25 mouse cellular contexts compared by ENCODE assay signal in genomic region chr17:80652740-80653139, GRCm38 (mm10).
A peak's percentile ranks its signal among the peaks of the same experiment; 100 is the strongest.
DNase-seq lines count a peak whose midpoint lies in the region; ATAC-seq and TF ChIP-seq lines count a peak whose summit lies in the region.
"Had no signal": no experiment of that assay in that cellular context is flagged by ENCODE, and none has a peak within 500 bp of the region (broad histone marks: within the 10 kb centered on the region; RNA-seq: fewer than 3 reads in every experiment).

No protein-coding gene starts in this region.

- TF ChIP-seq EP300 in CH12.LX (IDR thresholded peaks at IDR 0.05; ENCODE audit: low read length): no peak

- peaks cover 36% of the 10 kb centered on the region for H3K36me3 ChIP-seq in kidney, postnatal 0 days (ENCODE audit: insufficient read depth, low read length)
- H3K36me3 ChIP-seq in CH12.LX (replicated peaks in 1 of 2; ENCODE audit: control insufficient read depth in 1 of 2, insufficient read depth in 1 of 2, low read length in 1 of 2): peaks cover 0 to 22% of the 10 kb centered on the region in 2 experiments

- TF ChIP-seq POLR2A in CH12.LX (IDR thresholded peaks at IDR 0.05; ENCODE audit: low read depth, low read length): no peak

- no peak for ATAC-seq in kidney, postnatal 0 days (replicated peaks; ENCODE audit: low FRiP score, low read depth)
- ATAC-seq: forebrain, embryonic 15.5 days; hindbrain, postnatal 0 days; intestine, embryonic 16.5 days had no signal

- H3K79me2 ChIP-seq in CH12.LX (replicated peaks; ENCODE audit: control insufficient read depth, extremely low read depth, insufficient read depth, poor library complexity, severe bottlenecking): no peaks in the 10 kb centered on the region

- 52% methylated on average over 6 of the region's 6 CpGs for WGBS in kidney, postnatal 0 days

- in situ Hi-C loops in CH12.LX (cut with MboI; ENCODE audit: low pct_ligation_motif_present, low pct_unique_long_range_greater_than_20kb, low sequenced_read_pairs): no loop called here

- dilution Hi-C loops in CH12.LX (cut with MboI; ENCODE audit: extremely low pct_ligation_motif_present, extremely low pct_unique_long_range_greater_than_20kb, low sequenced_read_pairs): no loop called here

- no peak overlapping the region for H3K4me2 ChIP-seq in kidney, postnatal 0 days (ENCODE audit: low read length)
- H3K4me2 ChIP-seq in CH12.LX (ENCODE audit: insufficient read depth, low read depth, poor library complexity, severe bottlenecking): no peak overlapping the region
- H3K4me2 ChIP-seq: forebrain, embryonic 15.5 days; heart, embryonic 12.5 days; limb, embryonic 15.5 days; liver, embryonic 15.5 days; lung, embryonic 15.5 days had no signal

- H3K9ac ChIP-seq in kidney, postnatal 0 days (ENCODE audit: low read depth, low read length): no peak overlapping the region
- H3K9ac ChIP-seq in CH12.LX (ENCODE audit: insufficient read depth, low read depth): no peak overlapping the region
- H3K9ac ChIP-seq: forebrain, embryonic 15.5 days; heart, embryonic 12.5 days; limb, embryonic 15.5 days; liver, embryonic 15.5 days; lung, embryonic 15.5 days had no signal

- TF ChIP-seq CTCF in kidney, postnatal 0 days (IDR thresholded peaks at IDR 0.05; ENCODE audit: low read depth): no peak
- TF ChIP-seq CTCF in CH12.LX (conservative IDR thresholded peaks at IDR 0.05 in 1 of 2, IDR thresholded peaks at IDR 0.05 in 1 of 2; ENCODE audit: low read depth in 2 of 2, low read length in 2 of 2): no peak

- no peaks in the 10 kb centered on the region for H3K4me1 ChIP-seq in kidney, postnatal 0 days (replicated peaks; ENCODE audit: insufficient read depth, low read length)
- H3K4me1 ChIP-seq in CH12.LX (ENCODE audit: control insufficient read depth in 1 of 2, insufficient read depth in 2 of 2): peaks cover 3 to 14% of the 10 kb centered on the region in 2 experiments; a peak in 2 of 4 replicates
- H3K4me1 ChIP-seq: forebrain, embryonic 15.5 days; heart, embryonic 12.5 days; hindbrain, embryonic 10.5 days; limb, embryonic 15.5 days; liver, embryonic 15.5 days; megakaryocyte, embryonic 14.5 days had no signal

- no peaks in the 10 kb centered on the region for H3K27me3 ChIP-seq in kidney, postnatal 0 days (ENCODE audit: insufficient read depth, low read length)
- H3K27me3 ChIP-seq in CH12.LX (replicated peaks): no peaks in the 10 kb centered on the region
- H3K27me3 ChIP-seq: forebrain, embryonic 15.5 days; heart, embryonic 12.5 days; limb, embryonic 15.5 days; liver, embryonic 15.5 days; lung, embryonic 15.5 days; megakaryocyte, embryonic 14.5 days had no signal

- H3K4me3 ChIP-seq in kidney, postnatal 0 days (replicated peaks; ENCODE audit: low read depth, low read length): no peak overlapping the region
- H3K4me3 ChIP-seq in CH12.LX (replicated peaks in 1 of 3; ENCODE audit: low read depth in 2 of 3, low read length in 2 of 3, poor library complexity in 1 of 3): no peak overlapping the region
- H3K4me3 ChIP-seq: forebrain, embryonic 15.5 days; heart, embryonic 12.5 days; hindbrain, embryonic 10.5 days; limb, embryonic 15.5 days; liver, embryonic 15.5 days; lung, embryonic 15.5 days; megakaryocyte, embryonic 14.5 days had no signal

- no peaks in the 10 kb centered on the region for H3K9me3 ChIP-seq in kidney, postnatal 0 days (replicated peaks; ENCODE audit: low read length)
- H3K9me3 ChIP-seq in CH12.LX (replicated peaks; ENCODE audit: low read length): no peaks in the 10 kb centered on the region
- H3K9me3 ChIP-seq: forebrain, embryonic 15.5 days; heart, embryonic 12.5 days; hindbrain, embryonic 10.5 days; limb, embryonic 15.5 days; liver, embryonic 15.5 days; lung, embryonic 15.5 days; megakaryocyte, embryonic 14.5 days had no signal

- peak; percentile 28 for DNase-seq in kidney, postnatal 0 days (ENCODE audit: low spot score)
- DNase-seq in kidney, adult 8-10 months: no peak
- peak; percentile 33 for DNase-seq in CH12.LX (ENCODE audit: extremely low read depth)
- DNase-seq in adrenal gland, postnatal 10 days: peak; percentile 31
- peak; percentile 39 for DNase-seq in forelimb bud, embryonic 11.5 days (ENCODE audit: low read depth, low spot score)
- no peak for DNase-seq in right cerebral cortex, adult 2 months (ENCODE audit: low spot score in 2 of 2)
- DNase-seq in urinary bladder, postnatal 36 days (ENCODE audit: low spot score in 2 of 2): no peak
- DNase-seq: B cell, adult 2 months; cerebellum, adult 2 months; gastrocnemius, postnatal 14 days; heart, adult 11 months; heart, postnatal 10 days; kidney, postnatal 36 days; lung, postnatal 36 days; right cerebral cortex, postnatal 25 days; spleen, adult 18-20 months had no signal

- H3K27ac ChIP-seq in kidney, postnatal 0 days: no peak overlapping the region
- no peak overlapping the region for H3K27ac ChIP-seq in CH12.LX (ENCODE audit: insufficient read depth, low read depth)
- H3K27ac ChIP-seq: forebrain, embryonic 15.5 days; hindbrain, embryonic 10.5 days; hindbrain, postnatal 0 days; limb, embryonic 15.5 days; liver, embryonic 15.5 days; lung, embryonic 15.5 days had no signal

- TF ChIP-seq RAD21 in CH12.LX (IDR thresholded peaks at IDR 0.05; ENCODE audit: low read depth, low read length): no peak

TF ChIP-seq in CH12.LX, 34 proteins besides CTCF, POLR2A, EP300 and RAD21:
- no peak for TF ChIP-seq CHD1 (IDR thresholded peaks at IDR 0.05; ENCODE audit: low read depth, low read length)
- no peak for TF ChIP-seq MEF2A (IDR thresholded peaks at IDR 0.05; ENCODE audit: borderline replicate concordance, low read depth, low read length)
- no peak for TF ChIP-seq NRF1 (IDR thresholded peaks at IDR 0.05; ENCODE audit: low read depth, low read length)
- no peak for TF ChIP-seq BHLHE40 (IDR thresholded peaks at IDR 0.05; ENCODE audit: low read depth, low read length)
- TF ChIP-seq JUN (IDR thresholded peaks at IDR 0.05; ENCODE audit: insufficient read depth, low read depth, low read length): no peak
- no peak for TF ChIP-seq IRF4 (IDR thresholded peaks at IDR 0.05; ENCODE audit: low read depth, low read length)
- no peak for TF ChIP-seq UBTF (IDR thresholded peaks at IDR 0.05; ENCODE audit: low read depth, low read length)
- no peak for TF ChIP-seq MAZ (IDR thresholded peaks at IDR 0.05; ENCODE audit: low read depth, low read length)
- TF ChIP-seq SIN3A (IDR thresholded peaks at IDR 0.05; ENCODE audit: low read length): no peak
- no peak for TF ChIP-seq ELF1 (IDR thresholded peaks at IDR 0.05; ENCODE audit: low read depth, low read length)

Comparison
In these comparisons a context has a peak if more than half of its experiments do, and no peak if none do; other contexts are left out.
1. DNase-seq: peak in kidney, postnatal 0 days (single experiment), CH12.LX (single experiment), adrenal gland, postnatal 10 days (single experiment) and forelimb bud, embryonic 11.5 days (single experiment); none in kidney, adult 8-10 months (0 of 2), right cerebral cortex, adult 2 months (0 of 2) and urinary bladder, postnatal 36 days (0 of 2).